Mouse (Mus musculus) lung, postnatal 0 days (tissue): ENCODE measurements around the gene Stpg3. TPM values are rescaled to one million over a fixed set of nuclear protein-coding genes. Genes with fewer than 3 reads are reported as not detected.

Source experiments
- ATAC-seq: fragments of 200-750 bp; cut with Nextera tagmentation; 2 replicates; pipeline ENCODE4 v1.8.0; 2017; ENCODE audit warnings: moderate library complexity
- DNase-seq: peaks from one replicate; pipeline ENCODE4 v3.0.0-alpha.2; 2016; ENCODE audit warnings: low spot score
- H3K27ac ChIP-seq: fragments of 300-500 bp; sonication (generic); 2 replicates; pipeline ENCODE4 v1.5.1; 2014; ENCODE audit warnings: antibody characterized with exemption, mild to moderate bottlenecking, low read length, mixed read lengths
- H3K27me3 ChIP-seq: fragments of 300-500 bp; sonication (generic); replicated peaks from 2 replicates; pipeline ENCODE4 v1.6.1; 2014; ENCODE audit warnings: low read length, mixed read lengths; ENCODE audit not compliant: insufficient read depth
- H3K36me3 ChIP-seq: fragments of 300-500 bp; sonication (generic); 2 replicates; pipeline ENCODE4 v1.6.1; 2014; ENCODE audit warnings: low read length, mixed read lengths; ENCODE audit not compliant: insufficient read depth
- H3K4me1 ChIP-seq: fragments of 300-500 bp; sonication (generic); 2 replicates; pipeline ENCODE4 v1.6.1; 2014; ENCODE audit warnings: antibody characterized with exemption, low read depth, low read length, mixed read lengths; ENCODE audit not compliant: insufficient read depth
- H3K4me2 ChIP-seq: fragments of 300-500 bp; sonication (generic); replicated peaks from 2 replicates; pipeline ENCODE4 v1.6.1; 2014; ENCODE audit warnings: low read depth, mild to moderate bottlenecking, low read length, moderate library complexity, mixed read lengths
- H3K4me3 ChIP-seq: fragments of 300-500 bp; sonication (generic); 2 replicates; pipeline ENCODE4 v1.5.1; 2014; ENCODE audit warnings: low read depth, low read length
- H3K9ac ChIP-seq: fragments of 300-500 bp; sonication (generic); replicated peaks from 2 replicates; pipeline ENCODE4 v1.6.1; 2014; ENCODE audit warnings: low read depth, mild to moderate bottlenecking
- H3K9me3 ChIP-seq: fragments of 300-500 bp; sonication (generic); 2 replicates; pipeline ENCODE4 v1.6.1; 2016; ENCODE audit warnings: low read length, mixed read lengths
- CTCF ChIP-seq: IDR thresholded peaks from 2 replicates; pipeline ENCODE4 v1.5.1; 2016; ENCODE audit warnings: antibody characterized with exemption, mild to moderate bottlenecking
- EP300 ChIP-seq: IDR thresholded peaks from 2 replicates; pipeline ENCODE4 v1.6.1; 2016; ENCODE audit warnings: antibody characterized with exemption, mild to moderate bottlenecking, control low read depth
- WGBS: fragments of 180-500 bp; shearing (Covaris S2); extraction: QIAGEN DNeasy Blood & Tissue Kit; methylation state at CpG from one replicate; pipeline ENCODE4 v1.1.7; 2014; 5-methylcytosine and 5-hydroxymethylcytosine counted together
- polyA plus RNA-seq: library from polyadenylated mRNA; unstranded; fragments of >200 nt; fragmentation: Nextera tagmentation; extraction: Ambion mirVana; gene quantifications from 2 replicates; pipeline ENCODE4 v1.2.1, GENCODE M21; 2015

Gene Stpg3
- polyA plus RNA-seq, 1 experiment from 2014 or later = 0.12 TPM

- Histone ChIP-seq H3K4me1 (no peaks in the 10 kb centered on the region), H3K4me3 (peak overlapping the region; percentile 31), H3K9ac (peak overlapping the region; percentile 35), H3K9me3 (no peaks in the 10 kb centered on the region), H3K4me2 (peak overlapping the region; percentile 90), H3K27me3 (0 out of 2 replicates have a peak, but pooled peaks cover 10% of the 10 kb centered on the region), H3K36me3 (no peaks in the 10 kb centered on the region), H3K27ac (peak overlapping the region; percentile 58)
- WGBS = 1% methylated on average over 61 of the region's 64 CpGs
- peak; percentile 61 for ATAC-seq
- TF ChIP-seq EP300 (no peak), CTCF (peak; percentile 67)
- peak; percentile 74 for DNase-seq
Observed at GRCm38 (mm10) chr2:25185625-25186574, 28.5 kb downstream of the Stpg3 start.

- H3K27me3 ChIP-seq = 0 out of 2 replicates have a peak, but pooled peaks cover 15% of the 10 kb centered on the region
- no peaks in the 10 kb centered on the region for H3K9me3 ChIP-seq
- no peak for TF ChIP-seq CTCF
- TF ChIP-seq EP300 = no peak
- WGBS = 96% methylated on average over 7 of the region's 7 CpGs
- DNase-seq (no peak), ATAC-seq (no peak)
- H3K4me3 ChIP-seq = no peak overlapping the region
- no peaks in the 10 kb centered on the region for H3K36me3 ChIP-seq
- H3K27ac ChIP-seq = no peak overlapping the region
- H3K9ac ChIP-seq = no peak overlapping the region
- no peak overlapping the region for H3K4me2 ChIP-seq
- no peaks in the 10 kb centered on the region for H3K4me1 ChIP-seq
Observed at GRCm38 (mm10) chr2:25184496-25184895, 29.9 kb downstream of the Stpg3 start.

GRCm38 (mm10) chr2:25183336-25183735, 31.1 kb downstream of the Stpg3 start:
- Histone ChIP-seq H3K9ac (no peak overlapping the region), H3K4me1 (no peaks in the 10 kb centered on the region), H3K4me3 (no peak overlapping the region), H3K27me3 (0 out of 2 replicates have a peak, but pooled peaks cover 16% of the 10 kb centered on the region), H3K36me3 (no peaks in the 10 kb centered on the region), H3K9me3 (no peaks in the 10 kb centered on the region), H3K4me2 (peak overlapping the region; percentile 91), H3K27ac (no peak overlapping the region)
- no peak for ATAC-seq
- TF ChIP-seq EP300 = no peak
- no peak for TF ChIP-seq CTCF
- 66% methylated on average over 2 of the region's 2 CpGs for WGBS
- DNase-seq = no peak

- WGBS = 26% methylated on average over 6 of the region's 6 CpGs
- Histone ChIP-seq H3K4me3 (peak overlapping the region; percentile 63), H3K27ac (no peak overlapping the region), H3K4me1 (peaks cover 6% of the 10 kb centered on the region; the same call in 1 of the 2 replicates), H3K9me3 (no peaks in the 10 kb centered on the region), H3K4me2 (peak overlapping the region; percentile 91), H3K9ac (0 out of 2 replicates have a peak overlapping the region, but pooled peaks have one; percentile 16), H3K36me3 (no peaks in the 10 kb centered on the region), H3K27me3 (0 out of 2 replicates have a peak, but pooled peaks cover 16% of the 10 kb centered on the region)
- DNase-seq (no peak), ATAC-seq (no peak)
- TF ChIP-seq EP300 = no peak
- TF ChIP-seq CTCF = no peak
Observed at GRCm38 (mm10) chr2:25182664-25183063, 31.8 kb downstream of the Stpg3 start.

GRCm38 (mm10) chr2:25181891-25182397, 32.5 kb downstream of the Stpg3 start:
- Histone ChIP-seq H3K27me3 (0 out of 2 replicates have a peak, but pooled peaks cover 16% of the 10 kb centered on the region), H3K4me3 (peak overlapping the region; percentile 63), H3K36me3 (no peaks in the 10 kb centered on the region), H3K9ac (peak overlapping the region; percentile 58), H3K27ac (peak overlapping the region; percentile 89), H3K9me3 (no peaks in the 10 kb centered on the region), H3K4me1 (peaks cover 13% of the 10 kb centered on the region; the same call in 1 of the 2 replicates), H3K4me2 (peak overlapping the region; percentile 91)
- DNase-seq (no peak), ATAC-seq (no peak)
- no peak for TF ChIP-seq CTCF
- no peak for TF ChIP-seq EP300
- 1% methylated on average over 17 of the region's 17 CpGs for WGBS
